Mouse (Mus musculus) granulocyte monocyte progenitor cell, adult 5-6 weeks (primary cell): Measurements from ENCODE around the gene Man2c1. TPM values are rescaled to one million over a fixed set of nuclear protein-coding genes. Genes with fewer than 3 reads are reported as not detected.

Source experiments
- ATAC-seq: replicated peaks from 2 replicates; pipeline ENCODE4 v1.8.0; 2016; ENCODE audit warnings: mild to moderate bottlenecking, moderate TSS enrichment, inconsistent platforms; ENCODE audit not compliant: poor library complexity, severe bottlenecking
- total RNA-seq, 2 experiments: library from RNA; stranded (forward) in 1 of 2; stranded (reverse) in 1 of 2; fragments of 200-712, 200-1000 nt in 1 of 2; fragments of >200 nt in 1 of 2; fragmentation: Nextera tagmentation in 1 of 2; gene quantifications; 2 replicates each; pipeline ENCODE4 v1.2.3; 2014 to 2017

Man2c1 gene
- total RNA-seq, 2 experiments from 2014 or later: 63.9 to 74.7 TPM

- no peak for ATAC-seq
Measured at GRCm38 (mm10) chr9:57156823-57157222, 26.3 kb downstream of the Man2c1 start.

- no peak for ATAC-seq
Measured at GRCm38 (mm10) chr9:57157499-57157898, 27.0 kb downstream of the Man2c1 start.

GRCm38 (mm10) chr9:57158013-57158470 is 27.6 kb downstream of the Man2c1 start, which contains the start of gene Commd4:
Gene Commd4, minus strand, starts transcription at chr9:57158331.
- ATAC-seq: peak; percentile 93

- ATAC-seq: no peak
Measured at GRCm38 (mm10) chr9:57158506-57158905, 28.0 kb downstream of the Man2c1 start.

- ATAC-seq: peak; percentile 51
Measured at GRCm38 (mm10) chr9:57162496-57162895, 32.0 kb downstream of the Man2c1 start.

GRCm38 (mm10) chr9:57163137-57163536 is 32.6 kb downstream of the Man2c1 start:
- no peak for ATAC-seq

GRCm38 (mm10) chr9:57166173-57166572 is 35.7 kb downstream of the Man2c1 start:
- no peak for ATAC-seq

- ATAC-seq: no peak
Measured at GRCm38 (mm10) chr9:57168411-57168810, 37.9 kb downstream of the Man2c1 start.

Other genes with a start within 250 kb of the Man2c1 start
- gene Snx33, start 202.3 kb upstream of the Man2c1 start, total RNA-seq (2014; fragmentation: Nextera tagmentation): 2.1 and 5.0 TPM in 2 replicates
- gene Snx33, start 202.3 kb upstream of the Man2c1 start, total RNA-seq (2017): 1.5 and 2.0 TPM in 2 replicates
- 95.8 and 123 TPM in 2 replicates for gene Imp3, start 193.2 kb upstream of the Man2c1 start, total RNA-seq (2014; fragmentation: Nextera tagmentation)
- gene Imp3, start 193.2 kb upstream of the Man2c1 start, total RNA-seq (2017): 65.1 and 69.7 TPM in 2 replicates
- gene Snupn, start 179.8 kb upstream of the Man2c1 start, total RNA-seq (2014; fragmentation: Nextera tagmentation): 1.4 and 3.3 TPM in 2 replicates
- gene Snupn, start 179.8 kb upstream of the Man2c1 start, total RNA-seq (2017): 10.9 and 11.6 TPM in 2 replicates
- gene Ptpn9, start 135.8 kb upstream of the Man2c1 start, total RNA-seq (2014; fragmentation: Nextera tagmentation): 10.2 and 11.3 TPM in 2 replicates
- gene Ptpn9, start 135.8 kb upstream of the Man2c1 start, total RNA-seq (2017): 10.3 and 10.5 TPM in 2 replicates
- 57.1 and 77.6 TPM in 2 replicates for gene Sin3a, start 58.6 kb upstream of the Man2c1 start, total RNA-seq (2014; fragmentation: Nextera tagmentation)
- 94.9 and 150 TPM in 2 replicates for gene Sin3a, start 58.6 kb upstream of the Man2c1 start, total RNA-seq (2017)
- gene Neil1, start 17.6 kb downstream of the Man2c1 start, total RNA-seq (2014; fragmentation: Nextera tagmentation): 2.6 and 10.2 TPM in 2 replicates
- 0.88 and 1.9 TPM in 2 replicates for gene Neil1, start 17.6 kb downstream of the Man2c1 start, total RNA-seq (2017)
- gene Commd4, start 27.6 kb downstream of the Man2c1 start, total RNA-seq (2014; fragmentation: Nextera tagmentation): 82.2 and 104 TPM in 2 replicates
- 62.4 and 73.0 TPM in 2 replicates for gene Commd4, start 27.6 kb downstream of the Man2c1 start, total RNA-seq (2017)
- gene Trcg1, start 105.9 kb downstream of the Man2c1 start, total RNA-seq (2014; fragmentation: Nextera tagmentation): not detected in 2 replicates
- gene Trcg1, start 105.9 kb downstream of the Man2c1 start, total RNA-seq (2017): not detected in 2 replicates
- gene 1700017B05Rik, start 131.9 kb downstream of the Man2c1 start, total RNA-seq (2014; fragmentation: Nextera tagmentation): 38.6 and 43.6 TPM in 2 replicates
- 18.9 and 20.0 TPM in 2 replicates for gene 1700017B05Rik, start 131.9 kb downstream of the Man2c1 start, total RNA-seq (2017)